Mouse (Mus musculus) cerebellum, postnatal 36 days (tissue): ENCODE measurements at regions not wholly inside any gene's neighbourhood (a gene's known extent, or its start where the extent isn't known, plus 50 kb on each side); places are given as distances from the start of the nearest gene placed in this dataset.
A peak's percentile ranks its signal among the peaks of the same experiment; 100 is the strongest.

Experiments
- DNase-seq, 2 experiments: peaks; one replicate each; pipeline ENCODE4 v3.0.0; 2021 to 2022; ENCODE audit warnings: mixed read lengths in 2 of 2

DNA sequence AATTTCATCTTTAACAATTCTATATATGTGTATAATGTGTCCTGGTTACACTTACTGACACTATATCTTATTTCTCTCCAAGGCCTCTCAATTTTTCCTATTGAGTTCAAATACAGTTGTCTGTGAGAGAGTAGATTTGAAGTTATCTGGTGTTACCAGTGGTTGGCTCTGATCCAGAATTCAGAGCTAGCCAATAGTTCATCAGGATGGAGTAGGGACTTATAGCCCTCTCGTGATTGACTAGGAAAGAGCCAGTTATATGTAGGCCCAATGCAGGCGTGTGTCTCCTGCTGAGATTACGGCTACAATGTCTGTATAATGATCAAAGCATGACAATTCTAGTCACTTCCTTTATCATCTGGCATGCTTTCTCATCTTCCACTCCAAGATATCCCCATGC is 1241.0 kb upstream of the Zeb2 start:
- no peak for DNase-seq

DNA sequence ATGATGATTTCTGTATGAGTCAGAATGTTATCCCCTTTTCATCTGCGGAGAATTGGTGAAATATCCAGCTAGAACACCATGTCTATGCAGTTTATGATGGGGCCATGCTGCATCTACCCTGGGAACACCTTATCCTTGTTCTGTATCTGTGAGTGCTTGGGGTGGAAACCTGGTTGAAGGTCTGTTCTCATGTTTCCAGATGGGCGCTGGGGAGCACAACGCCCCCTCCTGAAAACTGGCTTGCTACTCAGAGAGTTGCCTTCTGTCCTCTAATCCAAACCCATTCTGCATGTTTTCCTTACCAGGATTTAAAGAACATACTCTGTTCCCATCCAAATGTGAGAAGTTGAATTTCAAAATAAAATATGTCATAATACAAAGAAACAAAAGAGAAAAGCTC is 1239.5 kb upstream of the Zeb2 start:
- no peak for DNase-seq

DNA sequence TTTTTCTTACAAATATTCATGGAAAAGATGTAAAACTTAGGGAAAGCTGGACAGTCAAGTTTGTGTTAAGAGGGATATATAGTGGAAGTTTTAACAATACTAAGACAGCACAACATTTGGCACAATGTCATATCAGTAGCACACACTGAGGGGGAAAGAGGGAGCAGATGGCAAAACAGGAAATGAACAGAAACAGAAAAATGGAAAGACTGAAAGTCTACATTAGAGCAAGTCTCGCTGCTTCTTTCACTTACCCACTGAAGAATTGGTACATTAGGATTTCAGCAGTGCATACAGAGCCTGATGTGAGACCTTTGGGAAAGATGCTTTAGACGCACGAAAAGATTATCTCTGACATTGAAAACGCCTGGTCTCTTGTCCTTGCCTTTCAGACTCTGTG is 1223.5 kb upstream of the Zeb2 start:
- DNase-seq = no peak

DNA sequence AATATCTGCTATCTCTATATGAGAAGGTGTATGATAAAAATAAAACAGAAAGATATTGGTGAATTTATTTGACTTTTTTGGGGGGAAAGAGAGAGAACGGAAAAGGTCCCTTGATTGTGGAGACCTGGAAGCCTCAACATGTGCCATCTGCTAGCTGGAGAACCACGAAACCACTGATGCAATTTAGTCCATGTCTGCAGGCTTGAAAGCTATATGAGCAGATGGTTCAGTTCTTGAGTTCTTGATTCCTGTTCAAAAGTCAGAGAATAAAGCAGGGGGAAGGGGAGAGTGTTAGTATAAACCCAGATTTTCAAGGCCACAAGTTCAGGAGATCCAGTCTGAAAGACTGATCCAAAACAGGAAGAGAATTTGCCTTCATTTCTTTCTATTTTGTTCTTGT is 1199.5 kb upstream of the Zeb2 start:
- peak; percentile 7 to 18 for DNase-seq

DNA sequence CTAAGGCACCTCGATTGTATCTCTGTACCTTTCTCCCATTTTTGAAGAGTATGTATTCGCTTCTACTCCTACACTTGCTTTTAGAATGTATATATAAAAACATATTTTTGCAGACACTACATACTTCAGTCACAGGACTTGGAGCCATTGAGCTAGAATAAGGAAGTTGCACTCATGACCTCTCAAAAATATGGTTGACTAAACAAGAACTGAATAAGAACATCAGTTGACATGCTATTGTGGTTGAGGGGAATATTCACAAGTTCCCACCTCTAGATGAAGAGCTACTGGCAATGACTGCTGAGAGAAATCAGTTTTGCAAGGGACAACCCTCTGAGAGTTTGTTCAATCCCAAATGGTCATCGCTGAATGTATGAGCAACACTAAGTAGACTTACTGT is 1198.0 kb upstream of the Zeb2 start:
- DNase-seq = no peak

DNA sequence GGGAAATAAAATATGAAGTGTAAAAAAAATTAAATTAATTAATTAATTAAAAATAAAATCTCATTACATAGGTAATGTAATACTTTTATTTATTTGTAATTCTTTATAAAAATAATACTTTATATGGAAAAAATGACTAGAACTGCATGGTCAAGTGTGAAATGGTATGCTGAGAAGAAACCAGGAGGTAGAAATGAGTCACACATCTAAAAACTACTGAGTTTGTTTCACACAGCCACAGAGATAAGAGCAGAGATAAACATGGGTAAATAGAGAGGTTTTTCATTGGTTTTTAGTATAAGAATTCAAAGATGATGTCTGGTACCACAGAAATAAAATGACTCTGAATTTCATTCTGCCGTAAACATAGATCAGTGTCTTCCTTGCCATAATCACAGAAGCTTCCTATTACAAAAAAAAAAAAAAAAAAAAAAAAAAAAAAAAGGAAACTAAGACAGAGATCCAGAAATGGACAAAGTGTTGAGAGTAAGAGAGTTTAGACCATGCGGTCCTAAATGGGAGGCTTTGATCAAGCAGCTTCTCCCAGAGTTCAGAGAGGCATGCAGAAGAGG is 1190.5 kb upstream of the Zeb2 start:
- no peak for DNase-seq

DNA sequence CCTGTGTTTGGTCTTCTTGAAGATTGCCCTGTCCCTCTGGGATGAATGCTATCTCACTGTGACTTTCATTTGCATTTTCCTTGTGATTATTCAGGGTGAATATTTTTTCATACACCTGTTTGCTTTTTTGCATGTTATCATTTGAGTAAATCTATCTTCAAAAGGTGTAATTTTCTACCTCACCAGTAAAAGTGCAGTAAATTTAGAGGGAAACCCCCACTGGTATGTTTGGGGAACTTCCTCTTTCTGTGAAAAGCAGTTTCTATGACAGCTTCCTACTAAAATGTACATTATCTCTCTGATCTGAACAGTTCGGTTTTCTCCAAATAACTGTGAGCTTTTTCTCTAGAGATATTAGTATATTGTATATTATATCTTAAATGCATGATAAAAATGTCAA is 1185.4 kb upstream of the Zeb2 start:
- no peak for DNase-seq

DNA sequence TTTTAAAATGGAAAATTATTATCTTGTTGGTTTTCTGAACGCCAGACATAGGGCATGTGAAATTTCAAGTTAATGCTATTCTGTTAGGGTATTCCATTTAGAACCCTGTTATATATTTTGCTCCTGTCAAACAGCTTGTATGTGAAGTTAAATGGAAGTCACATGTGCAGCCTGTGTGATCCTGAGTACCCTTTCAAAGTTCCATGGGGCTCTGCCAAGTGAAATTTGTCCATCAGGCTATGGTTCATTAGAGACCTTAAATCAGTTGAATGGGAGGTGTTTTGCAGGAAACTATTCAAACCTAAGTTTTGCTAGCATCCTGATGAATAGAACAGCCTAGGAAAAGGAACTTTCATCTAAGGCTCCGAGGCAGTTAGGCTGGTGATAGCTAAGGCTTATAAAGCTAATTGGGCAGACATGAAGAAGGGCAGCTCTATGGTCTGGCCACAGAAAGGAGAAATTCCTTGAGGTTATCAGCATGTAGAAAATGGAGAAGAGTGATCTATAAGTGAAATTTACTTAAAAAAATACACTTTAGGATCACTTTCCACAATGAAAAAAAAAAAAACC is 1180.2 kb upstream of the Zeb2 start:
- no peak for DNase-seq

DNA sequence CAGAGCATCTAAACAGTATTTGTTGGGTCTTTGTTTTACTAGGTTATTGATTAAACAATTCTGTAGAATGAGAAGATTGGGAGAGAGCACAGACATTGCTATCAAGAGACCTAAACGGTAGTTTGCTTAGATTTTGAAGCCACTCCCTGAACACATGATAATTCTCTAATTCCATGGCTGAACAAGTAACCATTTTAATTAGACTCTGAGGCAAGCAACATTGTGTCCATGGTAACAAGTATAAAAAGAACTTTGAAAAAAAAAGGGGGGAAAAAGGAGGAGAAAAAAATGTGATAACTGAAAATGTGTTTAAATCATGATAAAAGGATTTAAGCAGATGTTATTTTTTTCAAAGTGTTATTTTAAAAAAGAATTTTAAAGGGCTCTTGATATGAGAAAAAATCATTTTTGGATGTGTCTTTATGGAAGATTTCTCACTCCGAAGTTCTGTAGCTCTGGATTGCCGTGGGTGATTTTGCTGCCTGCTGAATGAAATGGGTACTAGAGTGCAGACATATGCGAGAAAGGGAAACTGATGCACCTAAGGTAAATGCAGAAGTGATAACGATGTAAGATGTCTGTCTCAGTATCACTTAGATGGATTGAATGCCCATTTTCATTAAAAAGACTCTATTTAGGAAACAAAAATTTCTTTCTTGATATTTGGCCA is 1166.9 kb upstream of the Zeb2 start:
- no peak for DNase-seq

DNA sequence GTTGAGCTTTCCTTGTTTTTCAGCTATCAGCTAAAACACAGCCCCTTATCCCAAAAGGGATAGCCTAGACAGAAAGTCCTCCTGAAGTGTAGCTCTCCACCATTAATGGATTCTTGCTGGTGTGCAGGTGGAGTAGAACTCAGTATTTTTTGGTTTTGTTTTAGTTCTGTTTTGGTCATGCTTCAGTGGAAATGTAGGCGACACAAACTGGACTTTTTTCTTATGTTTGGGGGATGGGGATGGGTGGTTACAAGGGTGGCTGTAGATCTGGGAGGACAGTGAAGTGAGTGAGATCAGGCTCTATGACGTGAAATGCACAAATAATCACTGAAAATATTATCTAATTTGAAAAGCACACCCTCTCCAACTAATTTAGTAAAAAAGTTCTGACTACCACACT is 1163.6 kb upstream of the Zeb2 start:
- DNase-seq = no peak

DNA sequence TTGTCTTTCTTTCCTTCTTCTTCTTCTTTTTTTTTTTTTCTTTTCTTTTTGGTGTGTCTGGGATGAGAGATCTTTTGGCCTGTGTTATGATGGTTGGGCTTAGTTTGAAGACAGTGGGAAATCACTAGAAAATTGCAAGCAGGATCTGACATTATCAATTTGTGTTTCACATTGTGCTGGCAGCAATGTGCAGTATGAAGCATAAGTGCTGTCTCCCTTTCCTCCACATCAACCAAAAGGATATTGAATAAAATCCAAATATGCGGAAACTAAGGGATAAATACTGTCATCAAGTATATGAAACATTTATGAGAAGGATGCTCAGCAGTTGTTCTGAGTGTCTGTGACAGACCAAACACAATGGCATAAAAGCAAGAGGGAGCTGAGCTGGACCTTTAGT is 1144.4 kb upstream of the Zeb2 start:
- no peak for DNase-seq

DNA sequence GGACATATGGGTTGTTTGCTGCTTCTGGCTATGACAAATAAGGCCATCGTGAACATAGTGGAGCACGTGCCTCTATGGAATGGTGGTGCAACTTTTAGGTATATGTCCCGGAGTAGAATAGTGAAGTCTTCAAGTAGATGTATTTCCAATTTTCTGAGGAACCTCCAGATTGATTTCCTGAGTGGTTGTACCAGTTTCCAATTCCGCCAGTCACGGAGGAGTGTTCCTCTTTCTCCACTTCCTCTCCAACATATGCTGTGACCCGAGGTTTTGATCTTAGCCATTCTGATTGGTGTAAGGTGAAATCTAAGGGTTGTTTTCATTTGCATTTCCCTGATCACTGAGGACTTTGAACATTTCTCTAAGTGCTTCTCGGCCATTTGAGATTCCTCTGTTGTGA is 1134.4 kb upstream of the Zeb2 start:
- DNase-seq = no peak

DNA sequence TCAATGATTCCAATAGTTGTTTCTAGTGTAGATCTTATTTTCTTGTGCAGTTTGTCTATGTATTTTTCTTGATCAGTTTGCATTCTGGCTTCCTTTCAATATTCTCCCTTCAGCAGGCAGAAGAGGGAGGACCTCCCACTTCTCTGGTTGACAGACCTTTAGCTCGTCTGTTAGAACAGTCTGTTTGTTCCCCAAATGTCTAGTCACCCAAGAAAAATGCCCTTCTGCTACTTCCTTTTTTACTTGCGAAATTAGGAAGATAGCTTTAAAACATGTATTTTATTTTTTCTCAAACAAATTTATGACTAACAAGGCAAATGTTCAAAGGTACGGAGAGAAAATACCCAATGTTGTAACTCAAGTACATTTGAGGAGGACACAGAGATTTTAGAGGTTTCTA is 1128.5 kb upstream of the Zeb2 start:
- DNase-seq = no peak

DNA sequence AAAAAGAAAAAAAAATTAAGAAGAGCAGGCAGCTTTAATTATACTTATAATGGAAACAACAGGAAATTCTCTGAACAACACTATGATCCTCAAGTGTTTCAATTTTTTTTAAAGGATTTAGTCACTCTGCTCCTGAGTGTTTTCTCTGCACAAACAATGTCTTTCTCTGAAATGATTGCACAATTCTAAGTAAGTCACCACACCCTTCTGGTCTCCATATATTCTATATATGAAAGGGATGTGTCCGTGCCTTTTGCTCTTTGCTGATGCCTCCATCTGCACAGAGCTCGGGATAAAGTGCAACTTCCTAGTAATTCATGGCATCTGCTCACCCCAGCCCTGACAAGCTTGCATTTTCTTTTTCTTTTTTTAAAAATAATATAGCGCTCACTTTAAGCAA is 1127.5 kb upstream of the Zeb2 start:
- no peak for DNase-seq

DNA sequence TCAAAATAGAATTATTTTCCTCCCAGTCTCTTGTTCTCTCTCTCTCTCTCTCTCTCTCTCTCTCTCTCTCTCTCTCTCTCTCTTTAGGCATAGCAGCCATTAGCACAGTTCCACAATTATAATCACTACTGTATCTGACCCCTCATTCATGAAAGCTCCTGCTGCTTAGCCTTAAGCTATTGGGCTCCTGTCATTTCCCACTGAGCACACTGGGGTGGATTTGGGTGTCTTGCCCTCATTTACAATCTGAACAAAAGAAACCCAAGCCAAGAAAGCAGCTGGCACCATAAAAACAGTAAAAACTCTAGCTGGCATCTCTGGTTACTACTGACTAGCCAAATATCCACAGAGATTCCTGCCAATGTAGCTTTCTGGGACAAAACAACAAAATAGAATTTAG is 1125.6 kb upstream of the Zeb2 start:
- no peak for DNase-seq

DNA sequence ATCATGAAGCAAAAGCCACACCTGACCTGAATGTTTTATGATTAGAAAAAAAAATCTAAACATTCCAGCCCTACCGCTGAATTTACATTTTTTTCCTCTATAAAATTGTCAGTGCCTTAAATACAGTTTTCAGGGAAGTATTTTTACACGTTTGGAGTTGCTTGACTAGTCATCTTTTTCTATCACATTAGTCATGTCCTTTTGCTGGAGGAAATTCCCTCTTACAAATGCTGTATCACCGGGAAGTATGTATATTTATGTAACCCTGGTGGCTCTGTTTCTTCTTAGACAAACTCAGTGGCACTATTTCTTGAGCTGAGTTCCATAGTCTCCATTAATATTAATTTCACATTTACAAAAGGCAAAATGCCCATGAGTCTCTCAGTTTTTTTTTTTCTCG is 1122.7 kb upstream of the Zeb2 start:
- no peak for DNase-seq

DNA sequence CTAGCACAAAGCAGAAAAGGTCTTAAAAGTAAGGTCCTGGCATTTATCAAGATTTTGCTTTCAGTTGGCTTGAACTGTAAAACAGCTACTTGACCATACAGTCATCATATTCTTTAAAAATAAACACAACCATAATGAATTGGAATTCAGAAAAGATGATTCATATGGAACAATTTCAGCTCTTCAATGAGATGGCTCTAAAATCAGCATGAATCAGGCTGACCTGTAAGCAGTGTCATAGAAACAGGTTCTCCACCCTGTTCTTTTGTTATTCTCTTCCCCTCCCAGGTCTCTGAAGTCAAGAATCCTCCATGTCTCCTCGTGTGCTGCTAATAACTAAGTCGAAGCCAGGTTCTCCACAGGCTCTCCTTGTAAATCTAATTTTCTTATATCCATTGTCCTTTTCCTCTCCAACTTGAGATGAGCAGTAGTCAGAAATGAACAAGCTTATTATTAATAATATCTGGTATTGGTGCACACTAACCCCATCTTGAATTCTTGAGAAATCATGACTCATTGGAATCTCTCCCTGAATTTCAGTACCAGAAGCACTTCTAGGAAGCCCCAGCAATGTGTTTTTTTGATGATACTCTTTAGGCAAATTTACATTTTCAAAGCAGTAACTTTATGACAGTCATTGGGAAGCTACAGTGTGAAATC is 1113.7 kb upstream of the Zeb2 start:
- DNase-seq = no peak

DNA sequence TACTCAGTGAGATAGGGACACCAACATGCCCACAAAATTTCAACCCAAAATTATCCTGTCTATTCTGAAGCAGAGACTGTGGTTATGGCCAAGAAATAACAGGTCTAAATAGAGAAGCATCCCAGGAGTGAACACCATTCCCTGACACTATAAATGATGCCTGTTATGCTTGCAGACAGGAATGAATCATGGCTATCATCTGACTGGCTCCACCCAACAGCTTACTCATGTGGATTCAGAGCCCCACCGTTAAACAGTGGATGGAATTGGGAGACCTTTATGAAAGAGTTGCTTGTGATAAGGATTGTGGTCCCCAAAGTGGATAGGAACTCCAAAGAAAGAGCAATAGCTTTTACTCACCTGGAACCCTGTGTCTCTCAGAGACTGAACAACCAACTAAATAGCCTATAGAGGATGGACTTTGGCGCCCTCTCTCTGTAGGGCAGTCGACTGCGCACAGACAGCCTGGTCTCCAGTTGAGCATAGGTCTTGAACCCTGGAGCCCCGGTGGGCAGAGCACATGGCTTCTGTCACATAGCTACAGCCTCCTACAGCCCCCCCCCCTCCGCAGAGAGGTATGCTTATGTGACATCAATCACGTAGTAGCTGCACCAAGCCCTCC is 1101.3 kb upstream of the Zeb2 start:
- DNase-seq = no peak

DNA sequence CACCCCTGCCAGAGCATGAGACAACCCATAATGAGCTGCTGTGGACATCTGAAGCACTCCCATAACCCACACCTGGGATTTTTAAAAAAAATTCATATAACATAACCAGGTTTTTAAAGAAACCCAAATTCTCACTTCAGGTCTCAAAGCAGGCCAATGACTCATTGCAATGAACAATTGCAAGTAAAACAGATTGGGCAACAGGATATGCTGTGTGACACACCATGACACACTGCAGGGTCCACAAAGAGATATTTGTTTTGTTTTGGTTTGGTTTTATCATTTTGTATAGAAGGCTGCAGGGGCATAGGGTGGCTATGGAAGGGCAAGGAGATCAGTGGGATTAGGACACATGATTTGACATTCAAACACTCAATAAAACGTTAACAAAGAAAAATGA is 1082.1 kb upstream of the Zeb2 start:
- DNase-seq = no peak

DNA sequence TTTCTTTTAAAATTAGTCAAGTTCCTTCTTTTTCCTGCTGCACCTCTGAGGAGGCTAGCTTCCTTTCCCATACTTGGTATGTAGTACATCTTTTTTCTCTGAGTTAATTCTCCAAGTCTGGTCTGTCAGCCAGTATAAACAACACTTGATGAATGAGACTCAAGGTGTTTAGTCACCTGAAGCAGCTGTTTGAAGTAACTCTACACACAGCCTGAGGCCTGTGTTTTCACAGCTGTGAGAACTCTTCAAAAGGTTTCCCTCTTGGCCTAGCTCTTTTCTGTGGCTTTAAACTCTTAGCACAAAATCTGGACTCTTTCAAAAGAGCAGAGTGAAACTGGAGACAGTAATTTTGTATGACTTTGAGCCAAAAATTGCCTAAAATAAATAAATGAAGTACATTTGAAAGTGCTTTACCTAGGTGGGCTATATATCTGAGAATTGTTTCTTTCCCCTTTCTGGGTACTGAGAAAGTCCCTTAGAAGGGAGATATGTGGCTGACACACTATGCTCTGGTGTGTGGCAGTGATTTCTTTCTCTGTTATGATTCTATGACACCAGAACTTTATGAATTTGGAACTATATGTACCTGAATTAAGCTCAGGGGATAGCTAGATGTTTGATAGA is 1070.2 kb upstream of the Zeb2 start:
- DNase-seq = no peak

DNA sequence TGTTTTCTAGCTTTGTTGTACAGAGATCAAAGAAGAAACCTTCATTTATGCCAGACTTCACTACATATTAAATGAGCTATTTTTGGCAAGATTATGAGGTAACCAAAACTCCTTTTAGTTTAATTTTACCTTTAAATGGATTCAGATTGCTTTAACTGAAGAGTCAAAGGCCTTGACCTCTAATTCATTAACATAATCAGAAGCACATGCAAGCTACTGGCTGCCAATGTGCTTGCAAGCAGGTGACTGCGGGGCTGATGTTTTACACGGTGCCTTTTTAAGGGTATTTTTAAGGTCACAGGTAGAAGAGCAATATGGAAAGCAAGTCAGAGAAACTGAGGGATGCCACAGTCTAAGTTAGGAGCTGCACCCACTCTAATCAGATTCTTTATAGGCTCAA is 1066.0 kb upstream of the Zeb2 start:
- no peak for DNase-seq

DNA sequence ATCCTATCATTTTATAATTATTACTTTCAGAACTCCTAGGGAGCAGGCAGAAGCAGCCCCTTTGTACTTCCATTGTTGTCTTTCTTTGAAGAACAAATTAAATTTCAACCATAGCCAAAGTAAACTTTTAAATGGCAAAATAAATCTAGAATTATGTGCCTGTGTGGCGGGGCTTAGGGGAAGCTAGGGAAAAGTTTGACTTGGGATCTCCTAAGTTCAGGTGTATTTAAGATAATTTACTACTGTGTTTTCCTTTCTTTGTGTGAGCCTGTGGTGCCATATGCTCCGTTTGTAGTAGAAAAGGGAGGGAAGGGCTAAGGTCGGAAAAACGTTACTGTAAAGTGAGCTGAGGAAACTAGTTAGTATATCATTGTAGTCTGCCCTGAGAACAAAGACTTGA is 1062.5 kb upstream of the Zeb2 start:
- no peak for DNase-seq

DNA sequence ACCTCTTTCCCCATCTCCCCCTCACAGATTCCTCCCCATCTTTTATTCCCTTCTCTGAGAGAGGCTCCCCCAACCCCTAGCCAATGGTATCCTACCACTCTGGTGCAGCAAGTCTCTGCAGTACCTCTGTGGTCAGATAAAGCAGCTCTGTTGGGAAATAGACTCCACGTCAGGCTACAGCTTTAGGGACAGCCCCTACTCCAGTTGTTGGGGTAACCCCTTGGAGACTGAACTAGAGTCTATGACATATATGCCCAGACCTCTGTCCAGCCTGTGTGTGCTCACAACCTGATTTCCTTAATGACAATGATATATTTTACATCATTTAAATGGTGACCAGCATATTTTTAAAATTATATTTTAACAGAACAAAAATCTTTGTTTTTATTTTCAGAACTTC is 1051.3 kb upstream of the Zeb2 start:
- DNase-seq = no peak

DNA sequence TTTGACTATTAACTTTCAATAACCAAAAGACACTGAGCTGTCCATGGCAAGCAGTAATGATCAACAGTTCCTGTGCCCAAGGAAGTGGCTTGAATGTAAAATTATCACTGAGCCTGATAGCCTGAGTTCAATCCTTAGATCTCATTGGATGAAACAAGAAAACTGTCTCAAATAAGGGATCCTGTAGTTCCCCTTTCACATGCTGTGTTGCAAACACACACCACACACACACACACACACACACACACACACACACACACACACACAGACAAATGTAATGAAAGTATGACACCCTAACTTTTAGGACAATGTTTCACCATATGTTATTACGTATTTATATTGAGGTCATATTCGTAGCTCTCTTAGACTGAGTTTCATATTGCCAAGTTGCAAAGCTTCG is 1032.7 kb upstream of the Zeb2 start:
- DNase-seq = no peak
